Mouse (Mus musculus) lung, embryonic 14.5 days (tissue): ENCODE data around the gene Nol10. TPM values are rescaled to one million over a fixed set of nuclear protein-coding genes. Genes with fewer than 3 reads are reported as not detected.
A peak's percentile ranks its signal among the peaks of the same experiment; 100 is the strongest.

ENCODE experiments used
- ATAC-seq: fragments of 200-750 bp; cut with Nextera tagmentation; 2 replicates; pipeline ENCODE4 v1.8.0; 2017; ENCODE audit warnings: mild to moderate bottlenecking, moderate TSS enrichment, moderate library complexity; ENCODE audit not compliant: insufficient read depth
- DNase-seq: peaks from one replicate; pipeline ENCODE4 v3.0.0-alpha.2; 2015
- H3K27ac ChIP-seq: fragments of 300-500 bp; sonication (generic); 2 replicates; pipeline ENCODE4 v1.5.1; 2014; ENCODE audit warnings: low read depth, mild to moderate bottlenecking, moderate library complexity
- H3K27me3 ChIP-seq: fragments of 300-500 bp; sonication (generic); 2 replicates; pipeline ENCODE4 v1.6.1; 2014; ENCODE audit warnings: low read length, control low read depth; ENCODE audit not compliant: insufficient read depth
- H3K36me3 ChIP-seq: fragments of 300-500 bp; sonication (generic); 2 replicates; pipeline ENCODE4 v1.6.1; 2014; ENCODE audit warnings: control low read depth; ENCODE audit not compliant: insufficient read depth
- H3K4me1 ChIP-seq: fragments of 300-500 bp; sonication (generic); 2 replicates; pipeline ENCODE4 v1.6.1; 2014; ENCODE audit warnings: antibody characterized with exemption, control low read depth; ENCODE audit not compliant: insufficient read depth
- H3K4me2 ChIP-seq: fragments of 300-500 bp; sonication (generic); 2 replicates; pipeline ENCODE4 v1.6.1; 2014; ENCODE audit warnings: mild to moderate bottlenecking
- H3K4me3 ChIP-seq: fragments of 300-500 bp; sonication (generic); 2 replicates; pipeline ENCODE4 v1.5.1; 2014; ENCODE audit warnings: low read depth, low read length
- H3K9ac ChIP-seq: fragments of 300-500 bp; sonication (generic); 2 replicates; pipeline ENCODE4 v1.6.1; 2014
- H3K9me3 ChIP-seq: fragments of 300-500 bp; sonication (generic); 2 replicates; pipeline ENCODE4 v1.6.1; 2016; ENCODE audit warnings: low read depth, low read length, control low read depth
- CTCF ChIP-seq: IDR thresholded peaks from 2 replicates; pipeline ENCODE4 v1.5.1; 2016; ENCODE audit warnings: antibody characterized with exemption, low read depth
- WGBS: fragments of 180-500 bp; shearing (Covaris S2); extraction: QIAGEN DNeasy Blood & Tissue Kit; methylation state at CpG from one replicate; pipeline ENCODE4 v1.1.7; 2014; 5-methylcytosine and 5-hydroxymethylcytosine counted together
- polyA plus RNA-seq: library from polyadenylated mRNA; unstranded; fragments of >200 nt; fragmentation: Nextera tagmentation; extraction: Ambion mirVana; gene quantifications from 2 replicates; pipeline ENCODE4 v1.2.1, GENCODE M21; 2014

Nol10 gene
- polyA plus RNA-seq, 1 experiment from 2014 or later: 30.0 TPM

GRCm38 (mm10) chr12:17431166-17431565 lies 82.9 kb downstream of the Nol10 start:
- Histone ChIP-seq H3K9me3 (no peaks in the 10 kb centered on the region), H3K4me1 (no peaks in the 10 kb centered on the region), H3K36me3 (peaks cover 46% of the 10 kb centered on the region), H3K4me2 (no peak overlapping the region), H3K9ac (no peak overlapping the region), H3K27ac (no peak overlapping the region), H3K27me3 (no peaks in the 10 kb centered on the region), H3K4me3 (no peak overlapping the region)
- no peak for TF ChIP-seq CTCF
- DNase-seq: no peak
- WGBS: 56% methylated on average over 5 of the region's 5 CpGs
- no peak for ATAC-seq

GRCm38 (mm10) chr12:17431812-17432332 lies 83.6 kb downstream of the Nol10 start:
- H3K9ac ChIP-seq: no peak overlapping the region
- 72% methylated on average over 4 of the region's 4 CpGs for WGBS
- no peak for TF ChIP-seq CTCF
- H3K4me1 ChIP-seq: no peaks in the 10 kb centered on the region
- H3K36me3 ChIP-seq: peaks cover 39% of the 10 kb centered on the region
- ATAC-seq: no peak
- H3K4me2 ChIP-seq: no peak overlapping the region
- H3K9me3 ChIP-seq: no peaks in the 10 kb centered on the region
- DNase-seq: no peak
- H3K4me3 ChIP-seq: no peak overlapping the region
- no peaks in the 10 kb centered on the region for H3K27me3 ChIP-seq
- H3K27ac ChIP-seq: no peak overlapping the region

GRCm38 (mm10) chr12:17433712-17434111 lies 85.5 kb downstream of the Nol10 start:
- no peaks in the 10 kb centered on the region for H3K9me3 ChIP-seq
- no peak overlapping the region for H3K4me2 ChIP-seq
- no peak overlapping the region for H3K27ac ChIP-seq
- no peaks in the 10 kb centered on the region for H3K27me3 ChIP-seq
- H3K36me3 ChIP-seq: peaks cover 32% of the 10 kb centered on the region
- ATAC-seq (no peak), DNase-seq (no peak)
- no peak overlapping the region for H3K4me3 ChIP-seq
- no peak for TF ChIP-seq CTCF
- WGBS: 92% methylated on average over 4 of the region's 4 CpGs
- H3K9ac ChIP-seq: no peak overlapping the region
- no peaks in the 10 kb centered on the region for H3K4me1 ChIP-seq

GRCm38 (mm10) chr12:17436471-17436870 lies 88.2 kb downstream of the Nol10 start:
- no peak overlapping the region for H3K4me2 ChIP-seq
- TF ChIP-seq CTCF: no peak
- no peak overlapping the region for H3K9ac ChIP-seq
- H3K36me3 ChIP-seq: peaks cover 8% of the 10 kb centered on the region; the same call in 1 of the 2 replicates
- no peak for ATAC-seq
- no peak overlapping the region for H3K4me3 ChIP-seq
- 62% methylated on average over 2 of the region's 2 CpGs for WGBS
- H3K9me3 ChIP-seq: no peaks in the 10 kb centered on the region
- H3K27ac ChIP-seq: no peak overlapping the region
- DNase-seq: no peak
- H3K4me1 ChIP-seq: no peaks in the 10 kb centered on the region
- no peaks in the 10 kb centered on the region for H3K27me3 ChIP-seq

GRCm38 (mm10) chr12:17440251-17440651 lies 92.0 kb downstream of the Nol10 start:
- DNase-seq (peak; percentile 80), ATAC-seq (peak; percentile 74)
- H3K36me3 ChIP-seq: no peaks in the 10 kb centered on the region
- no peak overlapping the region for H3K4me2 ChIP-seq
- TF ChIP-seq CTCF: no peak
- H3K27ac ChIP-seq: peak overlapping the region; percentile 54; the same call in 1 of the 2 replicates
- H3K4me1 ChIP-seq: no peaks in the 10 kb centered on the region
- no peaks in the 10 kb centered on the region for H3K27me3 ChIP-seq
- WGBS: 41% methylated on average over 7 of the region's 7 CpGs
- H3K9ac ChIP-seq: no peak overlapping the region
- no peaks in the 10 kb centered on the region for H3K9me3 ChIP-seq
- no peak overlapping the region for H3K4me3 ChIP-seq

- 69% methylated on average over 9 of the region's 9 CpGs for WGBS
- H3K27ac ChIP-seq: no peak overlapping the region
- no peaks in the 10 kb centered on the region for H3K9me3 ChIP-seq
- no peaks in the 10 kb centered on the region for H3K4me1 ChIP-seq
- no peak overlapping the region for H3K4me3 ChIP-seq
- H3K36me3 ChIP-seq: no peaks in the 10 kb centered on the region
- ATAC-seq: no peak
- H3K9ac ChIP-seq: no peak overlapping the region
- no peak for TF ChIP-seq CTCF
- no peak for DNase-seq
- H3K4me2 ChIP-seq: no peak overlapping the region
- no peaks in the 10 kb centered on the region for H3K27me3 ChIP-seq
Observed at GRCm38 (mm10) chr12:17441495-17441894, 93.2 kb downstream of the Nol10 start.

GRCm38 (mm10) chr12:17444406-17444805 lies 96.1 kb downstream of the Nol10 start:
- H3K4me1 ChIP-seq: peaks cover 3% of the 10 kb centered on the region; the same call in 1 of the 2 replicates
- H3K9me3 ChIP-seq: no peaks in the 10 kb centered on the region
- no peaks in the 10 kb centered on the region for H3K27me3 ChIP-seq
- no peak overlapping the region for H3K4me2 ChIP-seq
- H3K27ac ChIP-seq: peak overlapping the region; percentile 43; the same call in 1 of the 2 replicates
- H3K9ac ChIP-seq: no peak overlapping the region
- TF ChIP-seq CTCF: no peak
- ATAC-seq (no peak), DNase-seq (peak; percentile 70)
- WGBS: 57% methylated on average over 11 of the region's 11 CpGs
- H3K4me3 ChIP-seq: no peak overlapping the region
- H3K36me3 ChIP-seq: no peaks in the 10 kb centered on the region
